Mouse (Mus musculus): ENCODE data around the gene Pdpk1.

- TF ChIP-seq CTCF (IDR thresholded peaks at IDR 0.05; ENCODE audit: borderline replicate concordance, insufficient read depth, low read depth, low read length) (no peak), POLR2A (IDR thresholded peaks at IDR 0.05; ENCODE audit: borderline replicate concordance, insufficient read depth, low read length) (no peak)
Measured at GRCm38 (mm10) chr17:24192848-24193247, 42.1 kb upstream of the Pdpk1 start.
